Mouse (Mus musculus): ENCODE data around the gene Blvrb. TPM values are rescaled to one million over a fixed set of nuclear protein-coding genes. Genes with fewer than 3 reads are reported as not detected.

The Blvrb gene
- polyA plus RNA-seq, 1 experiment from 2014 or later, result 35.4 TPM

- Histone ChIP-seq H3K27me3 (ENCODE audit: control insufficient read depth, insufficient read depth, low read length) (no peaks in the 10 kb centered on the region), H3K36me3 (ENCODE audit: control insufficient read depth, insufficient read depth, low read length) (no peaks in the 10 kb centered on the region), H3K9ac (ENCODE audit: low read depth, low read length) (no peak overlapping the region), H3K9me3 (ENCODE audit: control insufficient read depth, low read length) (no peaks in the 10 kb centered on the region), H3K4me1 (replicated peaks; ENCODE audit: control insufficient read depth, insufficient read depth, low read length) (no peaks in the 10 kb centered on the region), H3K27ac (ENCODE audit: low read depth, low read length) (no peak overlapping the region), H3K4me3 (ENCODE audit: low read depth, low read length) (no peak overlapping the region), H3K4me2 (replicated peaks; ENCODE audit: low read depth, low read length) (no peak overlapping the region)
- DNase-seq (ENCODE audit: low spot score) (no peak), ATAC-seq (ENCODE audit: low FRiP score) (no peak)
- WGBS, result 85% methylated on average over 3 of the region's 3 CpGs
These were observed 28.7 kb upstream of the Blvrb start for GRCm38 (mm10) chr7:27419101-27419500.

GRCm38 (mm10) chr7:27423556-27424326 lies 24.0 kb upstream of the Blvrb start:
- Histone ChIP-seq H3K36me3 (ENCODE audit: control insufficient read depth, insufficient read depth, low read length) (no peaks in the 10 kb centered on the region), H3K4me1 (replicated peaks; ENCODE audit: control insufficient read depth, insufficient read depth, low read length) (no peaks in the 10 kb centered on the region), H3K27ac (ENCODE audit: low read depth, low read length) (no peak overlapping the region), H3K4me2 (replicated peaks; ENCODE audit: low read depth, low read length) (no peak overlapping the region), H3K9ac (ENCODE audit: low read depth, low read length) (no peak overlapping the region), H3K27me3 (ENCODE audit: control insufficient read depth, insufficient read depth, low read length) (no peaks in the 10 kb centered on the region), H3K4me3 (ENCODE audit: low read depth, low read length) (no peak overlapping the region), H3K9me3 (ENCODE audit: control insufficient read depth, low read length) (no peaks in the 10 kb centered on the region)
- 88% methylated on average over 12 of the region's 12 CpGs for WGBS
- DNase-seq (ENCODE audit: low spot score) (no peak), ATAC-seq (ENCODE audit: low FRiP score) (no peak)

- no peaks in the 10 kb centered on the region for H3K27me3 ChIP-seq (ENCODE audit: control insufficient read depth, insufficient read depth, low read length)
- H3K4me2 ChIP-seq (replicated peaks; ENCODE audit: low read depth, low read length), result no peak overlapping the region
- no peak overlapping the region for H3K9ac ChIP-seq (ENCODE audit: low read depth, low read length)
- no peak overlapping the region for H3K4me3 ChIP-seq (ENCODE audit: low read depth, low read length)
- no peak for ATAC-seq (ENCODE audit: low FRiP score)
- H3K36me3 ChIP-seq (ENCODE audit: control insufficient read depth, insufficient read depth, low read length), result no peaks in the 10 kb centered on the region
- no peak for DNase-seq (ENCODE audit: low spot score)
- 95% methylated on average over 1 of the region's 1 CpGs for WGBS
- no peaks in the 10 kb centered on the region for H3K9me3 ChIP-seq (ENCODE audit: control insufficient read depth, low read length)
- no peaks in the 10 kb centered on the region for H3K4me1 ChIP-seq (replicated peaks; ENCODE audit: control insufficient read depth, insufficient read depth, low read length)
- no peak overlapping the region for H3K27ac ChIP-seq (ENCODE audit: low read depth, low read length)
These were observed 20.4 kb upstream of the Blvrb start for GRCm38 (mm10) chr7:27427387-27427786.

- Histone ChIP-seq H3K36me3 (ENCODE audit: control insufficient read depth, insufficient read depth, low read length) (no peaks in the 10 kb centered on the region), H3K4me1 (replicated peaks; ENCODE audit: control insufficient read depth, insufficient read depth, low read length) (no peaks in the 10 kb centered on the region), H3K9me3 (ENCODE audit: control insufficient read depth, low read length) (no peaks in the 10 kb centered on the region), H3K4me3 (ENCODE audit: low read depth, low read length) (no peak overlapping the region), H3K9ac (ENCODE audit: low read depth, low read length) (no peak overlapping the region), H3K27me3 (ENCODE audit: control insufficient read depth, insufficient read depth, low read length) (no peaks in the 10 kb centered on the region; the same call in none of the 2 replicates), H3K27ac (ENCODE audit: low read depth, low read length) (no peak overlapping the region), H3K4me2 (replicated peaks; ENCODE audit: low read depth, low read length) (no peak overlapping the region)
- 83% methylated on average over 11 of the region's 11 CpGs for WGBS
- no peak for DNase-seq (ENCODE audit: low spot score)
- ATAC-seq (ENCODE audit: low FRiP score), result no peak
These were observed 19.8 kb upstream of the Blvrb start for GRCm38 (mm10) chr7:27428002-27428401.

GRCm38 (mm10) chr7:27429135-27429534 lies 18.6 kb upstream of the Blvrb start:
- H3K27ac ChIP-seq (ENCODE audit: low read depth, low read length), result no peak overlapping the region
- ATAC-seq (ENCODE audit: low FRiP score) (no peak), DNase-seq (ENCODE audit: low spot score) (no peak)
- H3K4me1 ChIP-seq (replicated peaks; ENCODE audit: control insufficient read depth, insufficient read depth, low read length), result no peaks in the 10 kb centered on the region
- no peaks in the 10 kb centered on the region for H3K9me3 ChIP-seq (ENCODE audit: control insufficient read depth, low read length)
- no peak overlapping the region for H3K4me2 ChIP-seq (replicated peaks; ENCODE audit: low read depth, low read length)
- 70% methylated on average over 2 of the region's 2 CpGs for WGBS
- H3K9ac ChIP-seq (ENCODE audit: low read depth, low read length), result no peak overlapping the region
- no peaks in the 10 kb centered on the region; the same call in none of the 2 replicates for H3K27me3 ChIP-seq (ENCODE audit: control insufficient read depth, insufficient read depth, low read length)
- no peaks in the 10 kb centered on the region for H3K36me3 ChIP-seq (ENCODE audit: control insufficient read depth, insufficient read depth, low read length)
- no peak overlapping the region for H3K4me3 ChIP-seq (ENCODE audit: low read depth, low read length)

- H3K4me3 ChIP-seq (ENCODE audit: low read depth, low read length), result no peak overlapping the region
- H3K4me1 ChIP-seq (replicated peaks; ENCODE audit: control insufficient read depth, insufficient read depth, low read length), result no peaks in the 10 kb centered on the region
- WGBS, result 26% methylated on average over 10 of the region's 10 CpGs
- ATAC-seq (ENCODE audit: low FRiP score) (no peak), DNase-seq (ENCODE audit: low spot score) (no peak)
- no peak overlapping the region for H3K9ac ChIP-seq (ENCODE audit: low read depth, low read length)
- no peak overlapping the region for H3K4me2 ChIP-seq (replicated peaks; ENCODE audit: low read depth, low read length)
- no peaks in the 10 kb centered on the region for H3K9me3 ChIP-seq (ENCODE audit: control insufficient read depth, low read length)
- no peaks in the 10 kb centered on the region for H3K36me3 ChIP-seq (ENCODE audit: control insufficient read depth, insufficient read depth, low read length)
- H3K27ac ChIP-seq (ENCODE audit: low read depth, low read length), result no peak overlapping the region
- peaks cover 5% of the 10 kb centered on the region for H3K27me3 ChIP-seq (ENCODE audit: control insufficient read depth, insufficient read depth, low read length)
These were observed 14.4 kb upstream of the Blvrb start for GRCm38 (mm10) chr7:27433349-27433748.

- ATAC-seq (ENCODE audit: low FRiP score) (no peak), DNase-seq (ENCODE audit: low spot score) (no peak)
- no peaks in the 10 kb centered on the region for H3K36me3 ChIP-seq (ENCODE audit: control insufficient read depth, insufficient read depth, low read length)
- H3K9me3 ChIP-seq (ENCODE audit: control insufficient read depth, low read length), result no peaks in the 10 kb centered on the region
- no peak overlapping the region for H3K4me2 ChIP-seq (replicated peaks; ENCODE audit: low read depth, low read length)
- H3K27ac ChIP-seq (ENCODE audit: low read depth, low read length), result no peak overlapping the region
- H3K27me3 ChIP-seq (ENCODE audit: control insufficient read depth, insufficient read depth, low read length), result peaks cover 5% of the 10 kb centered on the region
- no peak overlapping the region for H3K9ac ChIP-seq (ENCODE audit: low read depth, low read length)
- no peak overlapping the region for H3K4me3 ChIP-seq (ENCODE audit: low read depth, low read length)
- WGBS, result 11% methylated on average over 10 of the region's 10 CpGs
- no peaks in the 10 kb centered on the region for H3K4me1 ChIP-seq (replicated peaks; ENCODE audit: control insufficient read depth, insufficient read depth, low read length)
These were observed 14.0 kb upstream of the Blvrb start for GRCm38 (mm10) chr7:27433794-27434193.

- no peak overlapping the region for H3K9ac ChIP-seq (ENCODE audit: low read depth, low read length)
- H3K4me2 ChIP-seq (replicated peaks; ENCODE audit: low read depth, low read length), result no peak overlapping the region
- 56% methylated on average over 5 of the region's 5 CpGs for WGBS
- H3K27ac ChIP-seq (ENCODE audit: low read depth, low read length), result no peak overlapping the region
- no peak overlapping the region for H3K4me3 ChIP-seq (ENCODE audit: low read depth, low read length)
- H3K4me1 ChIP-seq (replicated peaks; ENCODE audit: control insufficient read depth, insufficient read depth, low read length), result no peaks in the 10 kb centered on the region
- H3K9me3 ChIP-seq (ENCODE audit: control insufficient read depth, low read length), result no peaks in the 10 kb centered on the region
- peak; percentile 36 for DNase-seq (ENCODE audit: low spot score)
- H3K27me3 ChIP-seq (ENCODE audit: control insufficient read depth, insufficient read depth, low read length), result peaks cover 5% of the 10 kb centered on the region
- no peak for ATAC-seq (ENCODE audit: low FRiP score)
- H3K36me3 ChIP-seq (ENCODE audit: control insufficient read depth, insufficient read depth, low read length), result no peaks in the 10 kb centered on the region
These were observed 10.2 kb upstream of the Blvrb start for GRCm38 (mm10) chr7:27437544-27437943.

- Histone ChIP-seq H3K9me3 (ENCODE audit: control insufficient read depth, low read length) (no peaks in the 10 kb centered on the region), H3K27me3 (ENCODE audit: control insufficient read depth, insufficient read depth, low read length) (no peaks in the 10 kb centered on the region), H3K4me3 (ENCODE audit: low read depth, low read length) (no peak overlapping the region), H3K9ac (ENCODE audit: low read depth, low read length) (no peak overlapping the region), H3K4me1 (replicated peaks; ENCODE audit: control insufficient read depth, insufficient read depth, low read length) (no peaks in the 10 kb centered on the region), H3K27ac (ENCODE audit: low read depth, low read length) (no peak overlapping the region), H3K4me2 (replicated peaks; ENCODE audit: low read depth, low read length) (no peak overlapping the region), H3K36me3 (ENCODE audit: control insufficient read depth, insufficient read depth, low read length) (no peaks in the 10 kb centered on the region)
- no peak for ATAC-seq (ENCODE audit: low FRiP score)
- 79% methylated on average over 4 of the region's 4 CpGs for WGBS
- DNase-seq (ENCODE audit: low spot score), result no peak
These were observed 7.8 kb upstream of the Blvrb start for GRCm38 (mm10) chr7:27440014-27440413.

All from hindbrain, embryonic 11.5 days (tissue).